Mouse (Mus musculus) CD4-positive naive resting alpha-beta T cell, adult 57 days (primary cell): ENCODE data around the gene Pitx3. TPM values are rescaled to one million over a fixed set of nuclear protein-coding genes. Genes with fewer than 3 reads are reported as not detected.

Experiments
- total RNA-seq: library from RNA; stranded (reverse); gene quantifications from one replicate; pipeline ENCODE4 v1.2.4, GENCODE M21; 2023

Pitx3 gene
- total RNA-seq: not detected

DNA sequence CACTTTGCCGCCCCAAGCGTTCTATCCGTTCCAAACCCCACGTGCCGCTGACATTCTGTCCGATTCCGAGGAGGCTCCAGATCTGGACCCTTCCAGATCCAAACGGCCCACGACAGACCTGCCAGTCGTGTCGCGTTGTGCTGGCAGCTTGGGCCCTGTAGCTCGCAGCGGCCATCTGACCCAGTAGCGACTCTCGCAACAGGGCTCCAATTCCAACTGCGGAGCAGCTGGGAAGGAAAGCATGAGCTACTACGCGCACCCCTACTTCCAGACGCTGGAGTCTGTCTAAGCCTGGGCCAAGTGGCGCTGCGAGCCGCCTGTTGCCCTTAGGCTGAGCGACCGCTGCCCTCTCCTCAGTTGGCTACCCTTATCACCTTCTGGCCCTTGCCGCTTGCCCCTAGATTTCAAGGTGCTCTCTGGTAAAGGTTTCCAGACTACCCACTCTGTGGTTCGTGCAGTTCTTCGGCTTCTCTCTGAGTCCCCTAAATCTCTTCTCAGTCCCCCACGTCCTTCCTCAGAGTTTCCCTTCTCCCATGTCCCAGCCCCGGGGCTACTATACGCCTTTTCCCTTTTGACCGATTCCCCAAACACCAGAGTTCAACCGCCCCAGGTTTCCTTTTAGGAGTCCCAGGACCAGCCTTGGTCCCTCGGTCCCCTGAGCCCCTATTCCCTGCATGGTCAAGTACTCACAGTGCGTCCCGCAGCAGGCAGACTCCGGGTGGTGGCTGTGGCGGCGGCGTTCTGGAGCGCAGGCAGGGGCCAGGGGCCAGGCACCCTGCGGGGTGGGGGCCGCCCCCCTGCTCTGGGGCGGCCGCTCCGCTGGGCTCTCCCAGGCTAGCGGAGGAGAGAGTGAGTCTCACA is at the start of gene Pitx3:
TSS of gene Pitx3 (minus strand) at position 816 of the 861 bp plus-strand sequence.

DNA sequence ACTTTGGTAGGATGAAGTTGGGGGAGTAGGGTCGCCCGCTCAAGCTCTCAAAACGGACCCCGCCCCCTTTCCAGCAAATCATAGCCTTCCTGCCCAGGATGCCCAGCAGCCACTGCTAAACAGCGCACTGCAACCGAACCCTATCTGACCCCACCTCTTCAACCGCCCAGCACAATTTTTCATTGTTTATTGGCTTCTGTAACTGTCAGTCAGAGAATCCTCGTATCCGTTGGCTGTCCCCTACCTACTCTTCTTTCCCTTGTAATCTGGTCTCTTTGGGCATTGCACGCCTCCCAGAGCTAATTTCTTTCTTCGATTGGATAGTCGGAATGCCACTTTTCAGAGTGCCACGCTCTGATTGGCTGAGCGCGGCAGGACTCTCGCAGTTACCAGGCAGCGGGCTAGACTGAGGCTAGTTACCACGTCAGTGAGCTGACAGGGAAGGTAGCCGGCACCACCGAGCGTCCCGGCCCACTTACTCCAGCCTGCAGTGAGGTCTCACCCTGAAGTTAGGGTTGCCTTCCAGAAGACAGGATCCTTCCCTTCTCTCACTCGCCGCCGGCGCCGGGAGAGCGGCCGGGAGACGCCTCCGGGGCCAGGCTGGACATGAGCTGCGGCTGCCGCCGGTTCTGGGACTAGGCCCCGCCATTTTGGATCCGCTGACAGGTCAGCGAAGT is 4.1 kb upstream of the Pitx3 start, which contains the start of gene Gbf1:
TSS of gene Gbf1 (plus strand) at position 383 of the 677 bp plus-strand sequence.

DNA sequence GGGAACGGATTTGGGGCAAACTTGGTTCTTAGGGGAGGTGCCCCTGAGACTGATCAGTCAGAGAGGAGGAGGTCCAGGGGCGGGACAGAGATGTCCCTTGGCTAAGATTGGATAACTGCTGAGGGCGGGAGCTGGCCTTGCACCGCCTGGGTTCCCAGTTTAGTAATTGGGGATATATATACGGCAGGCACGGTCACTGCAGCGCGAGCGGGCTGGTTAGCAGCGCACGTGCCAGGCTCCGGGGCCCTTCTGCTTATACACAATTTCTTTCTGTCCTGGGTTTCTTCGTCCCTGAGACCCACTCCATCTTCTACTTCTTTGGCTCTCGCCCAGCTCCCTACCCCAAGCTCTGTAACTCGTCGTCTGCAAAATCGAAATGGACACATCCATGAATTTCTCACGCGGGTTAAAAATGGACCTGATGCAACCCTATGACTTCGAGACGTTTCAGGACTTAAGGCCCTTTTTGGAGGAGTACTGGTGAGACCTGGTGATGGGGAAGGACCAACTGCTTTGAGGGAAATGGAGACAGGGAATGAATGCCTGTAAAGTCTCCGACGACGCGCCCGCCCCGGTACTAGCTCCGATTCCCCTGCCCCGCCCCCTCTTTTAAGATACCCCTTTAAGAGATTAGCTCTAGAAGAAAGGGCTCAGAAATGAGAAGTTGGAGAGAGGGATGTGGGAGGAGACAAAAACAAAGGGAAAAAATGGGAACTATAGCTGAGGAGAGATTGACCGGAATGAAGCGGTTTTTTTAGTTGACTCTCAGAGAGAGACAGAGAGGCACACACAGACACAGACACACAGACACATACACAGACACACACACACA is 16.2 kb downstream of the Pitx3 start, which contains the start of gene Elovl3:
TSS of gene Elovl3 (plus strand) at position 204 of the 832 bp plus-strand sequence.

Other genes with a start within 250 kb of the Pitx3 start
- gene Armh3, start 149.8 kb downstream of the Pitx3 start, total RNA-seq: 16.6 TPM
- gene Hps6, start 144.8 kb downstream of the Pitx3 start, total RNA-seq: 6.5 TPM
- 107 TPM for gene Pprc1, start 103.4 kb downstream of the Pitx3 start, total RNA-seq
- gene Ldb1, start 103.1 kb downstream of the Pitx3 start, total RNA-seq: 394 TPM
- gene Nolc1, start 72.5 kb downstream of the Pitx3 start, total RNA-seq: 72.5 TPM
- not detected for gene Elovl3, start 16.4 kb downstream of the Pitx3 start, total RNA-seq
- gene Gbf1, start 4.2 kb upstream of the Pitx3 start, total RNA-seq: 91.5 TPM
- gene Nfkb2, start 156.0 kb upstream of the Pitx3 start, total RNA-seq: 86.9 TPM
- gene Psd, start 178.8 kb upstream of the Pitx3 start, total RNA-seq: 0.24 TPM
- 5.2 TPM for gene Fbxl15, start 179.9 kb upstream of the Pitx3 start, total RNA-seq
- gene Cuedc2, start 190.4 kb upstream of the Pitx3 start, total RNA-seq: 23.8 TPM
- gene Mfsd13a, start 192.8 kb upstream of the Pitx3 start, total RNA-seq: 5.4 TPM
- gene 2310034G01Rik, start 202.0 kb upstream of the Pitx3 start, total RNA-seq: not detected
- 106 TPM for gene Actr1a, start 247.4 kb upstream of the Pitx3 start, total RNA-seq
- 39.8 TPM for gene Sufu, start 248.6 kb upstream of the Pitx3 start, total RNA-seq